Mouse (Mus musculus) forebrain, embryonic 15.5 days (tissue): ENCODE measurements at regions not wholly inside any gene's neighbourhood (a gene's known extent, or its start where the extent isn't known, plus 50 kb on each side); places are given as distances from the start of the nearest gene placed in this dataset.
"Not testable (repeated sequence)": the region's sequence is repeated elsewhere in the genome, so short reads cannot be mapped to it uniquely, and the experiment has no call there.

Experiments used
- ATAC-seq: fragments of 200-750 bp; cut with Nextera tagmentation; replicated peaks from 2 replicates; pipeline ENCODE4 v1.8.0; 2017; ENCODE audit warnings: mild to moderate bottlenecking, moderate TSS enrichment, moderate library complexity
- H3K27ac ChIP-seq: fragments of 300-500 bp; sonication (generic); replicated peaks from 2 replicates; pipeline ENCODE4 v1.5.1; 2015; ENCODE audit warnings: mild to moderate bottlenecking, inconsistent platforms
- H3K27me3 ChIP-seq: fragments of 300-500 bp; sonication (generic); 2 replicates; pipeline ENCODE4 v1.6.1; 2015; ENCODE audit warnings: inconsistent platforms
- H3K36me3 ChIP-seq: fragments of 300-500 bp; sonication (generic); 2 replicates; pipeline ENCODE4 v1.6.1; 2015; ENCODE audit warnings: mild to moderate bottlenecking, inconsistent platforms
- H3K4me1 ChIP-seq: fragments of 300-500 bp; sonication (generic); 2 replicates; pipeline ENCODE4 v1.6.1; 2015; ENCODE audit warnings: inconsistent platforms
- H3K4me2 ChIP-seq: fragments of 300-500 bp; sonication (generic); replicated peaks from 2 replicates; pipeline ENCODE4 v1.6.1; 2015; ENCODE audit warnings: mild to moderate bottlenecking, inconsistent platforms
- H3K4me3 ChIP-seq: fragments of 300-500 bp; sonication (generic); 2 replicates; pipeline ENCODE4 v1.5.1; 2015; ENCODE audit warnings: mild to moderate bottlenecking, inconsistent platforms
- H3K9ac ChIP-seq: fragments of 300-500 bp; sonication (generic); replicated peaks from 2 replicates; pipeline ENCODE4 v1.6.1; 2015; ENCODE audit warnings: mild to moderate bottlenecking, inconsistent platforms
- H3K9me3 ChIP-seq: fragments of 300-500 bp; sonication (generic); 2 replicates; pipeline ENCODE4 v1.6.1; 2016; ENCODE audit warnings: inconsistent platforms
- WGBS: fragments of 180-500 bp; shearing (Covaris S2); methylation state at CpG from one replicate; pipeline ENCODE4 v1.1.7; 2015; ENCODE audit warnings: mixed read lengths; 5-methylcytosine and 5-hydroxymethylcytosine counted together

DNA sequence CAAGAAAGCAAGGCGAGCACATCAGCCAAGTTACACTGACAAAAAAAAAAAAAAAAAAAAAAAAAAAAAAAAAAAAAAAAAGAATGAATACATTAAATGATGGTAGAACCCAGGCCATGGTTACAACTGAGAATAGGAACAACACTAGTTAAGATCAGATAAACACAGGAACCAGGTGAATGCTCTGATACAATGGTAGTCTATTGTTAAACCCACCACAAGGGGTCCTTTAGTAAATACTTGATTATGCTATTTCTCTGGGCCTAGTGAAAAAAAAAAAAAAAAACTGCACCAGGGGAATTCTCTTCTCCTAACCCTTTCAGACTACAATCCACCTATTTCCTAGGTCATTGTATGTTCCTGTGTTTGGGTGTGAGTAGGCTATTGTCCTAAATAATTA, 2289.7 kb downstream of the Cntnap5b start:
- Histone ChIP-seq H3K36me3 (no peaks in the 10 kb centered on the region), H3K4me2 (no peak overlapping the region), H3K4me3 (no peak overlapping the region), H3K27me3 (no peaks in the 10 kb centered on the region), H3K27ac (no peak overlapping the region), H3K9ac (no peak overlapping the region), H3K4me1 (no peaks in the 10 kb centered on the region), H3K9me3 (no peaks in the 10 kb centered on the region)
- 71% methylated on average over 1 of the region's 1 CpGs for WGBS
- ATAC-seq = no peak

GRCm38 (mm10) chr1:102105658-102106057, 2333.1 kb downstream of the Cntnap5b start:
- Histone ChIP-seq H3K4me2 (no peak overlapping the region), H3K27me3 (no peaks in the 10 kb centered on the region), H3K9me3 (no peaks in the 10 kb centered on the region), H3K4me3 (no peak overlapping the region), H3K36me3 (no peaks in the 10 kb centered on the region), H3K9ac (no peak overlapping the region), H3K27ac (no peak overlapping the region), H3K4me1 (no peaks in the 10 kb centered on the region)
- WGBS = 86% methylated on average over 2 of the region's 2 CpGs
- no peak for ATAC-seq

DNA sequence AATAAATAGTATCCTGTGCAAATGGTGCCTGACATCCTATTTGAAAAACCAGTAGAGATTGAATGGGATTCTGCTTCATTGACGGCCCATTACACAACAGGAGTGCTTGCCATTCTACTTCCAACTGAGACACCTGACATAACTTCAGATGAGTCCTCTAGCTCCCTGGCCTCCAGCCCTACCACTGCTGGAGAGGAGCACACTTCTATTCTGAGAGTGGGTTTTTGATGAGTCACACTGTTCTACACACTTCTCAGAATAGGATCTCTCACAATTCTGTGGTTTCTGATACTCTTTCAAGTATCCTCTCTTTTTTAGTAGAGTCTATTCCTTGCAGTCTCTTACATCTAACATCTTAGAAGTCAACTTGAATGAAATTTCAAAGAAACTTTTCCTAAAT, 2366.5 kb downstream of the Cntnap5b start:
- H3K4me2 ChIP-seq = no peak overlapping the region
- H3K27ac ChIP-seq = no peak overlapping the region
- no peak overlapping the region for H3K9ac ChIP-seq
- no peaks in the 10 kb centered on the region for H3K4me1 ChIP-seq
- H3K4me3 ChIP-seq = no peak overlapping the region
- WGBS = 80% methylated on average over 1 of the region's 1 CpGs
- no peaks in the 10 kb centered on the region for H3K27me3 ChIP-seq
- no peaks in the 10 kb centered on the region for H3K36me3 ChIP-seq
- H3K9me3 ChIP-seq = no peaks in the 10 kb centered on the region
- ATAC-seq = no peak

GRCm38 (mm10) chr1:102146368-102146767, 2373.8 kb downstream of the Cntnap5b start:
- H3K9me3 ChIP-seq = no peaks in the 10 kb centered on the region
- no peak overlapping the region for H3K4me2 ChIP-seq
- H3K27me3 ChIP-seq = no peaks in the 10 kb centered on the region
- 76% methylated on average over 3 of the region's 3 CpGs for WGBS
- ATAC-seq = no peak
- H3K27ac ChIP-seq = no peak overlapping the region
- no peaks in the 10 kb centered on the region for H3K4me1 ChIP-seq
- H3K4me3 ChIP-seq = no peak overlapping the region
- no peaks in the 10 kb centered on the region for H3K36me3 ChIP-seq
- no peak overlapping the region for H3K9ac ChIP-seq

GRCm38 (mm10) chr1:102166649-102167048, 2394.1 kb downstream of the Cntnap5b start:
- Histone ChIP-seq H3K4me1 (no peaks in the 10 kb centered on the region), H3K36me3 (no peaks in the 10 kb centered on the region), H3K27ac (no peak overlapping the region), H3K9ac (no peak overlapping the region), H3K4me2 (no peak overlapping the region), H3K27me3 (no peaks in the 10 kb centered on the region), H3K9me3 (no peaks in the 10 kb centered on the region), H3K4me3 (no peak overlapping the region)
- WGBS = 71% methylated on average over 1 of the region's 1 CpGs
- peak; percentile 68; the same call in 1 of the 2 replicates for ATAC-seq

- Histone ChIP-seq H3K27ac (no peak overlapping the region), H3K4me2 (no peak overlapping the region), H3K36me3 (no peaks in the 10 kb centered on the region), H3K9me3 (no peaks in the 10 kb centered on the region), H3K9ac (no peak overlapping the region), H3K4me1 (no peaks in the 10 kb centered on the region), H3K27me3 (no peaks in the 10 kb centered on the region), H3K4me3 (no peak overlapping the region)
- ATAC-seq = no peak
- 10% methylated on average over 3 of the region's 3 CpGs for WGBS
These were observed 2398.2 kb downstream of the Cntnap5b start for GRCm38 (mm10) chr1:102170566-102171286.

GRCm38 (mm10) chr1:102185925-102186324, 2413.4 kb downstream of the Cntnap5b start:
- Histone ChIP-seq H3K4me2 (no peak overlapping the region), H3K4me3 (no peak overlapping the region), H3K9me3 (no peaks in the 10 kb centered on the region), H3K9ac (no peak overlapping the region), H3K27me3 (no peaks in the 10 kb centered on the region), H3K27ac (no peak overlapping the region), H3K4me1 (no peaks in the 10 kb centered on the region), H3K36me3 (no peaks in the 10 kb centered on the region)
- no peak for ATAC-seq
- 75% methylated on average over 3 of the region's 3 CpGs for WGBS

DNA sequence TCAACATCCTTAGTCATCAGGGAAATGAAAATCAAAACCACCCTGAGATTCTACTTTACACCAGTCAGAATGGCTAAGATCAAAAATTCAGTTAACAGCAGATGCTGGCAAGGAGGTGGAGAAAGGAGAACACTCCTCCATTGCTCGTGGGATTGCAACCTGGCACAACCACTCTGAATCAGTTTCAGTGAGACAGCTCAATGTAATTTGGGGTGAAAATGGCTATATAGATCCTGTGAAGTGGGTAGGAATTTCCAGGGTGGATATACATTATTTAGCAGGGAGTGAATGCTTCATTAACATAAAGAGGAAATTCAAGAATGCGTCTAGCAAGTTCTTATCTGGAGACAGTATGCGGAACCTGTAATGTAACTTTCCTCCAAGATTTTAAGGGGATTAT, 2462.9 kb downstream of the Cntnap5b start:
- WGBS = 86% methylated on average over 3 of the region's 3 CpGs
- Histone ChIP-seq H3K27ac (no peak overlapping the region), H3K9ac (no peak overlapping the region), H3K4me3 (no peak overlapping the region), H3K9me3 (no peaks in the 10 kb centered on the region), H3K4me2 (no peak overlapping the region), H3K27me3 (no peaks in the 10 kb centered on the region), H3K36me3 (no peaks in the 10 kb centered on the region), H3K4me1 (no peaks in the 10 kb centered on the region)
- no peak for ATAC-seq

DNA sequence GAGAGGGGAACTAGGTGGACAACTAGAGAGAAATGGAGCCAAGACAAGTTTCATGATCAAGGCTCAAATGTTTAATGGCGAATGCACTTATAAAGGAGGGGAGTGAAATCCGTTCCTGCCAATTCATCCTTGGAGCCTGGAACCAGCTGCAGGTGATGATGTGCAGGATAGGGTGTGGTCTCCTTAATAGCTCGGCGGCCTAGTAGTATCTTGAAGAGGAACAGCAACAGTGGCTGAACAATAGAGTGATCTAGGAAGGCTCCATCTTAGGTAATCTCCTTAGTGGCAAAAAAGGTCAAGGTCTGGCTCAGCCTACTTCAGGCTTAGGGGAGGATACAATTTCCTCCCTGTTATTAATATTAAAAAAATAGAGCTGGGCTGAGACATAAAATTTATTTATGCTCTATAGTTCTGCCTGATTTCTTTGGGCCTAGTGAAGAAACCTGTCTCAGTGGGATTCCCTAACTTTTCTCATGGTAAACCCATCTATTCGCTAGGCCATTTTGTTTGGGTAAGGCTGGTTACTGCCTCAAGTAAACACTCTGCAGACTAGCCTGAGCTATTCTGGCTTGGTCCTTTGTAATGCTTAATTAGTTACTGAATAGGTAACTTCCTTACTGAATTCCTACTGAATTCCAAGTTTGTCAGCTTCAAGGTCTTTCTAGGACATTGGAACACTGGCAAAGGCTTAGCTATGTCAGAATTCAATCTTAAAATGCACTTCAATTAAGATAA, 2490.7 kb downstream of the Cntnap5b start:
- 90% methylated on average over 5 of the region's 5 CpGs for WGBS
- ATAC-seq, H3K4me3 ChIP-seq: not testable (repeated sequence)

GRCm38 (mm10) chr1:102264457-102264856, 2491.9 kb downstream of the Cntnap5b start:
- H3K27ac ChIP-seq = not testable (repeated sequence)
- 88% methylated on average over 4 of the region's 4 CpGs for WGBS

More for the DNA sequence above, 2490.7 kb downstream of the Cntnap5b start:
- H3K4me2 ChIP-seq, H3K27me3 ChIP-seq, H3K9me3 ChIP-seq, H3K4me1 ChIP-seq, H3K27ac ChIP-seq, H3K9ac ChIP-seq, H3K36me3 ChIP-seq: not testable (repeated sequence)

DNA sequence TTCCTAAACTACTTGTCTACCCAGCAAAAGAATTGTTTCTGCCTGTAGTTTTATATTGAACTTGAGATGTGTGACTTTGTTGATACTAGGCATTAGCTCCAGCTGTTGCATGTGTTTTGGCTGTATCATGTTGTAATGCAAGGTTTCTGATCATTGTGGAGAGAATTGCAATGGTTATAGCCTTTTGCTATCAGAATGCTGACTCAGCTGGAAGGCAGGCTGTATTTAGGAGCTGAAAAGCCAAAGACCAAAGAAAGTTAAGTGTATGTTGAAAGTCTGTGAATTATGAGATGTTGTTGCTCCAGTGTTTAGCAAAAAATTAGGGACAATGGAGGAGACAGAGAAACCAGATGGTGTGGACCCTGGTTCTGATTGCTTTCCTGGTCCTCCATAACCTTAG, 2493.9 kb upstream of the Cdh20 start:
- no peaks in the 10 kb centered on the region for H3K9me3 ChIP-seq
- no peak overlapping the region for H3K4me2 ChIP-seq
- H3K27ac ChIP-seq = no peak overlapping the region
- H3K27me3 ChIP-seq = no peaks in the 10 kb centered on the region
- no peak for ATAC-seq
- no peak overlapping the region for H3K9ac ChIP-seq
- no peaks in the 10 kb centered on the region for H3K4me1 ChIP-seq
- no peak overlapping the region for H3K4me3 ChIP-seq
- no peaks in the 10 kb centered on the region for H3K36me3 ChIP-seq

More at GRCm38 (mm10) chr1:102264457-102264856, 2491.9 kb downstream of the Cntnap5b start:
- H3K4me1 ChIP-seq, ATAC-seq, H3K4me2 ChIP-seq, H3K9me3 ChIP-seq, H3K27me3 ChIP-seq, H3K36me3 ChIP-seq, H3K9ac ChIP-seq, H3K4me3 ChIP-seq: not testable (repeated sequence)

DNA sequence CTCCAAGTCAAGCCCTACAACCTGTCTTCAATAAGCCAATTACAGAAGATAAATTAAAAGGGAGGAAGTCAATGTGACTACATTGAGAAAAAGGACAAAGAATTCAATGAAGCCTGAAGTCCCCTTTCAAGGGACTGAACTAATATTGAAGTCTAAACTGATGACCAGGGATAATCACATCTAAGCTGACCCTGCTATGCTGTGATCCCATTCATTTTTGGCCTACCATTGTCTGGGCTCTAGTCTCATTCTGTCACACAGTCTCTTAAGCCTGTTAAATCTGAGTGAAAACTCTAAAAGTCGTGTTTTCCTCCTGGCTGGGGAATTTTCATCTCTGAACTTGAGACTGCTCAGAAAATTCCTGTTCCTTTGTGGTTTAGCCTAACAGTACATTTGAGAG, 2480.0 kb upstream of the Cdh20 start:
- no peak for ATAC-seq
- Histone ChIP-seq H3K4me2 (no peak overlapping the region), H3K9ac (no peak overlapping the region), H3K36me3 (no peaks in the 10 kb centered on the region), H3K4me1 (no peaks in the 10 kb centered on the region), H3K27ac (no peak overlapping the region), H3K4me3 (no peak overlapping the region), H3K9me3 (no peaks in the 10 kb centered on the region), H3K27me3 (no peaks in the 10 kb centered on the region)
- 4% methylated on average over 1 of the region's 1 CpGs for WGBS

- no peak overlapping the region for H3K4me3 ChIP-seq
- WGBS = 38% methylated on average over 1 of the region's 1 CpGs
- H3K27ac ChIP-seq = no peak overlapping the region
- H3K9ac ChIP-seq = no peak overlapping the region
- ATAC-seq = no peak
- no peaks in the 10 kb centered on the region for H3K36me3 ChIP-seq
- no peaks in the 10 kb centered on the region for H3K4me1 ChIP-seq
- no peaks in the 10 kb centered on the region for H3K27me3 ChIP-seq
- no peak overlapping the region for H3K4me2 ChIP-seq
- no peaks in the 10 kb centered on the region for H3K9me3 ChIP-seq
These were observed 2464.8 kb upstream of the Cdh20 start for GRCm38 (mm10) chr1:102303526-102303925.
